Mouse (Mus musculus) liver, adult 2 months (tissue): ENCODE results near the gene Slc35d3. TPM values are rescaled to one million over a fixed set of nuclear protein-coding genes. Genes with fewer than 3 reads are reported as not detected.

Experiments used
- DNase-seq: peaks from one replicate; pipeline ENCODE4 v3.0.0-alpha.2; 2011; ENCODE audit warnings: low read depth, low spot score; ENCODE audit errors: extremely low read depth
- H3K27ac ChIP-seq: fragments of 200-500 bp; replicated peaks from 2 replicates; pipeline ENCODE4 v1.5.1; 2012; ENCODE audit warnings: low read depth, mild to moderate bottlenecking, control low read depth, inconsistent platforms, low read length; ENCODE audit not compliant: insufficient read depth
- H3K27me3 ChIP-seq: fragments of 200-500 bp; 2 replicates; pipeline ENCODE4 v1.6.1; 2012; ENCODE audit warnings: mild to moderate bottlenecking, moderate library complexity, low read length, inconsistent platforms; ENCODE audit not compliant: control insufficient read depth, insufficient read depth
- H3K36me3 ChIP-seq: fragments of 200-500 bp; 2 replicates; pipeline ENCODE4 v1.6.1; 2012; ENCODE audit warnings: low read length, inconsistent platforms; ENCODE audit not compliant: control insufficient read depth, insufficient read depth
- H3K4me1 ChIP-seq: fragments of 200-500 bp; 2 replicates; pipeline ENCODE4 v1.6.1; 2011; ENCODE audit warnings: low read length; ENCODE audit not compliant: control insufficient read depth, insufficient read depth
- H3K4me3 ChIP-seq: fragments of 200-500 bp; 2 replicates; pipeline ENCODE4 v1.5.1; 2011; ENCODE audit warnings: low read depth, mild to moderate bottlenecking, control low read depth, low read length, moderate library complexity; ENCODE audit not compliant: insufficient read depth
- H3K79me2 ChIP-seq: fragments of 200-500 bp; 2 replicates; pipeline ENCODE4 v1.6.1; 2012; ENCODE audit warnings: inconsistent platforms, mild to moderate bottlenecking, low read length, moderate library complexity; ENCODE audit not compliant: control insufficient read depth, insufficient read depth
- H3K9ac ChIP-seq: fragments of 200-500 bp; 2 replicates; pipeline ENCODE4 v1.6.1; 2012; ENCODE audit warnings: low read depth, mild to moderate bottlenecking, control low read depth, inconsistent platforms, low read length
- CTCF ChIP-seq: fragments of 200-500 bp; IDR thresholded peaks from 2 replicates; pipeline ENCODE4 v1.5.1; 2011; ENCODE audit warnings: low read depth, low read length, control low read depth
- POLR2A ChIP-seq: fragments of 200-500 bp; IDR thresholded peaks from 2 replicates; pipeline ENCODE4 v1.6.1; 2011; ENCODE audit warnings: low read length, control low read depth; ENCODE audit not compliant: insufficient read depth; ENCODE audit errors: extremely low read depth
- WGBS: fragments of 180-500 bp; shearing (Covaris S2); methylation state at CpG from one replicate; pipeline ENCODE4 v1.1.7; 2018; 5-methylcytosine and 5-hydroxymethylcytosine counted together
- polyA plus RNA-seq: library from polyadenylated mRNA; depleted of rRNA; stranded (reverse); fragments of >200 nt; gene quantifications from 2 replicates; pipeline ENCODE4 v1.2.3, GENCODE M21; 2012
- total RNA-seq: library from RNA; depleted of rRNA; stranded (reverse); fragments of >200 nt; gene quantifications from 2 replicates; pipeline ENCODE4 v1.2.3, GENCODE M21; 2014

Gene Slc35d3
- total and polyA plus RNA-seq, 2 experiments, result not detected

- TF ChIP-seq CTCF (no peak), POLR2A (no peak)
- H3K4me1 ChIP-seq, result no peaks in the 10 kb centered on the region
- H3K36me3 ChIP-seq, result peaks cover 21% of the 10 kb centered on the region; the same call in 1 of the 2 replicates
- H3K4me3 ChIP-seq, result no peak overlapping the region
- DNase-seq, result no peak
- no peak overlapping the region for H3K9ac ChIP-seq
- no peaks in the 10 kb centered on the region for H3K27me3 ChIP-seq
- no peak overlapping the region for H3K27ac ChIP-seq
- 82% methylated on average over 3 of the region's 3 CpGs for WGBS
- no peaks in the 10 kb centered on the region for H3K79me2 ChIP-seq
These were observed 35.0 kb upstream of the Slc35d3 start for GRCm38 (mm10) chr10:19886249-19886648.

DNA sequence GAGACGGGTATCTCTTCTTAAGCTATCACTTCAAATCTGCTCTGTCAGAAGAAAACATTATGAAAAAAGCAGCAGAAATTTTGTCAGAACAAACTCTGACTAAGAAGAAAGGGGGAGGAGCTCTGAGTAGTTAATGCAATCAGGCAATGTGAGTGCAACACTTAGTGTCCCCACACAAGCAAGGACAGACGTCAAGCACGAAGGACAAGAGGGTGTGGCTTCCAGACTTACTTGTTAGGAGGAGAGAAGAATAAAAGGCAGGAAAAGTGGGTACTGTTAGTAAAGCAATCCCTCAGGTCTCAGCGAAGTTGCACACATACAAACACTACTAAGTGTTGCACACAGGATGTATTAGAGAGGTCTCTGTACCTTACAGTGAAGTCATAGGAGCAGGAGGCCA is 33.1 kb upstream of the Slc35d3 start:
- Histone ChIP-seq H3K27ac (no peak overlapping the region), H3K9ac (no peak overlapping the region), H3K36me3 (peaks cover 20% of the 10 kb centered on the region; the same call in 1 of the 2 replicates), H3K79me2 (no peaks in the 10 kb centered on the region), H3K4me1 (no peaks in the 10 kb centered on the region), H3K4me3 (no peak overlapping the region), H3K27me3 (no peaks in the 10 kb centered on the region)
- DNase-seq, result no peak
- 73% methylated on average over 4 of the region's 4 CpGs for WGBS
- no peak for TF ChIP-seq POLR2A
- no peak for TF ChIP-seq CTCF

DNA sequence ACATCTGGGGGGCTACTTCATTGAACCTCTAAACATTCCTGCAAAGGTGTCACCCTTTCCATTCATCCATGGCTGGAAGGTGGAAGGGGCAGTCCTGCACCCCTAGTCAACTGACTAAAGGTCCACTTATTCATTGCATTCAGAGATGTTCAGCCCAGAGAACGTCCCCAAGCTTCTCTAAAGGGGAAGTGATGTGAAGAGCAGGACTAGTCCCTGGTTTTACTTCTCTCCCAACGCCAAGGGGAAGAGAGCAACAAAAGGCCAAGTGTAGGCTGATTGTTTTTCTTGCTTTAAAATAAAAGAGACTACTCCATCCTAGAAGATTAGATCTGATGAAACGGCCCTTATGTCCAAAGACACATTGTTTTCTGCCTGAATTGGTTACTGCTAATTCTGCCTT is 29.2 kb upstream of the Slc35d3 start:
- Histone ChIP-seq H3K4me3 (no peak overlapping the region), H3K79me2 (no peaks in the 10 kb centered on the region; the same call in 1 of the 2 replicates), H3K27me3 (no peaks in the 10 kb centered on the region), H3K4me1 (peaks cover 16% of the 10 kb centered on the region), H3K9ac (no peak overlapping the region), H3K36me3 (peaks cover 8% of the 10 kb centered on the region; the same call in 1 of the 2 replicates), H3K27ac (no peak overlapping the region)
- TF ChIP-seq CTCF (no peak), POLR2A (no peak)
- WGBS, result 86% methylated on average over 3 of the region's 3 CpGs
- no peak for DNase-seq

GRCm38 (mm10) chr10:19879161-19879560 is 27.9 kb upstream of the Slc35d3 start:
- TF ChIP-seq CTCF (no peak), POLR2A (no peak)
- Histone ChIP-seq H3K9ac (no peak overlapping the region), H3K27me3 (no peaks in the 10 kb centered on the region), H3K4me3 (no peak overlapping the region), H3K36me3 (peaks cover 9% of the 10 kb centered on the region), H3K27ac (no peak overlapping the region), H3K79me2 (no peaks in the 10 kb centered on the region; the same call in 1 of the 2 replicates), H3K4me1 (peaks cover 16% of the 10 kb centered on the region)
- DNase-seq, result peak; percentile 56
- 17% methylated on average over 6 of the region's 6 CpGs for WGBS

DNA sequence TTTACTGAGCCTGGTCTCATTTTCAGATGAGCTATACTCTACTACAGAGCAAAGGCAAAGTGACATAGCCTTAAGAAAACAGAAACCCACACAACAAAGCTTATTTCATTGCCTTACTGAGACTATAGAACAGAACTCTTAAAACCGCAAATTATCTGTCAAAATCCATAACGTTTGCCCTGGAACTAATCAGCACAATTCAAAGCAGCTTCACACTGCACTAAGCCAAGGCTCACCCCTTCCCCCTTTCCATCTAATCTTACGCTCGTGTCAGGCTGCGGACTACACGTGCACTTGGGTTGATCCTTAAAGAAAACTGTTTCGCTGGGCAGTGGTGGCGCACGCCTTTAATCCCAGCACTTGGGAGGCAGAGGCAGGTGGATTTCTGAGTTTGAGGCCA is 26.4 kb upstream of the Slc35d3 start:
- 65% methylated on average over 9 of the region's 9 CpGs for WGBS
- DNase-seq, result no peak
- Histone ChIP-seq H3K79me2 (no peaks in the 10 kb centered on the region; the same call in 1 of the 2 replicates), H3K36me3 (peaks cover 17% of the 10 kb centered on the region), H3K4me3 (no peak overlapping the region), H3K9ac (no peak overlapping the region), H3K4me1 (peaks cover 16% of the 10 kb centered on the region), H3K27me3 (no peaks in the 10 kb centered on the region), H3K27ac (no peak overlapping the region)
- TF ChIP-seq POLR2A (no peak), CTCF (no peak)

DNA sequence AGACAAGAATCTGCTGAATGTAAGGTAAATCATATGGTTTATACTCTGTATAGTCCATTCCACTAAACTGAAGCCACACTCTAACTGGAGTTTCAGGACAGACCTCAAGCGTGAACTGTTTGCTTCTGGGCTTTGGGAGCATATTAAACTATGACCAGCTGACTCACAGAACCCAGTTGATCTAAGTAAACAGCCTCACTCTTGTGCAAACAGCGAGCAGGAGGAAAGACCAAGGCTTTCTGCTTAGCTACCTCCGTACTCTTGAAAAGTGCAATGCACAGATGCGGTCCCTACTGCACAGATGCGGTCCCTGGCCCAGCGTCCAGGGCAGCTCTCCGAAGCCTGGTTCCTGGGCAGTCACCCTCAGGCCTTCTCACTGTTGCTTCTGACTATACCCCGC is 26.0 kb upstream of the Slc35d3 start:
- no peaks in the 10 kb centered on the region; the same call in 1 of the 2 replicates for H3K79me2 ChIP-seq
- WGBS, result 29% methylated on average over 8 of the region's 8 CpGs
- no peak overlapping the region for H3K9ac ChIP-seq
- H3K27ac ChIP-seq, result 0 out of 2 replicates have a peak overlapping the region, but pooled peaks have one; percentile 25
- no peak overlapping the region for H3K4me3 ChIP-seq
- no peaks in the 10 kb centered on the region for H3K27me3 ChIP-seq
- peaks cover 16% of the 10 kb centered on the region for H3K36me3 ChIP-seq
- H3K4me1 ChIP-seq, result peaks cover 16% of the 10 kb centered on the region
- no peak for TF ChIP-seq CTCF
- TF ChIP-seq POLR2A, result no peak
- DNase-seq, result peak; percentile 90
